Mouse (Mus musculus) testis, postnatal 14 days (tissue): ENCODE results near the gene Zfp622.
A peak's percentile ranks its signal among the peaks of the same experiment; 100 is the strongest.

ENCODE experiments used
- DNase-seq: peaks from one replicate; pipeline ENCODE4 v3.0.0; 2021; ENCODE audit warnings: low spot score

The Zfp622 gene

DNA sequence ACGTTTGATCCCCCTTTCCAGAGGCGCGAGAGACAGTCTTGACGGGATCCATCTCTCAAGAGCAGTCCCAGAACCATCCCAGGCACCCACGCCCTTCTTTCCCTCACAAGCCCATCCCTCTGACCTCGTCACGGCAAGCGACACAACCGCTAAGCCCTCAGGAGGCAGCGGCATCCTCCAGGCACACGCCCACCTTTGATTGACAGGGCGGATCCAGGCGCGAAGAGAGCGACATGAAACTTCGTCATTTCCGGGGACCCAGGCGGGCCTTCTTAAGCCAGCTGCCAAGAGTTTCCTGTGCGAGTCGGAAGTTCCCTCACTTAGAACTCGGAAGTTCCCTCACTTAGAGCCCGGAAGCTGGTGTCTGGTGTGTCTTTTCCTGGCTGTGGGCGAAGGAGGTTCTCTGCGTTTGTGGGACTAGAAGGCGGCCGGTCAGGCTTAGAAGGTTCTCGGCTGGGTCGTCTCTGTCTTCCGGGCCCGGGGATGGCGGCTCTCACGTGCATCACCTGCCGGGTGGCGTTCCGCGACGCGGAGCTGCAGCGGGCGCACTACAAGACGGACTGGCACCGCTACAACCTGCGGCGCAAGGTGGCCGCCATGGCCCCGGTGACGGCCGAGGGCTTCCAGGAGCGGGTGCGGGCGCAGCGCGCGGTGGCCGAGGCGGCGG is at the start of gene Zfp622:
Zfp622 (plus strand) TSS at position 300 of the 667 bp plus-strand sequence.
- peak; percentile 96 for DNase-seq

GRCm38 (mm10) chr15:25934411-25934810 is 49.8 kb upstream of the Zfp622 start:
- no peak for DNase-seq

DNA sequence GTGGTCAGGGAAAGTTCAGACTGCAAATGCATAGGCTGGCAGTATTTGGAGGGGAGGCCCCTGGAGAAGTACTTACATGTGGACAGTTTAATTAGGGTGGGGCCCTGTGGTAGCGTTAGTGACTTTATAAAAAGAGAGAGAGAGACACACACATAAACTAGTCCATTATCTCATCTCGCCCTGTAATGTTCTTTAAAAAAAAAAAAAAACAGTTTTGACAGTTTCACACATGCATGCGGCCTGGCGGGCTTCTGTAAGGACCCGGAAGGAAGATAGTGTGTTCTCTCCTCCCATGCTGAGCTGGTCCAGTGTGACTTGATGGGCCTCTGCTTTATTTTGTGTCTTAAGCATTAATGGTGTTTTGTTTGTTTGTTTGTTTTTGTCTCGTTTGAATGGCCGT is 45.7 kb upstream of the Zfp622 start:
- DNase-seq: no peak

DNA sequence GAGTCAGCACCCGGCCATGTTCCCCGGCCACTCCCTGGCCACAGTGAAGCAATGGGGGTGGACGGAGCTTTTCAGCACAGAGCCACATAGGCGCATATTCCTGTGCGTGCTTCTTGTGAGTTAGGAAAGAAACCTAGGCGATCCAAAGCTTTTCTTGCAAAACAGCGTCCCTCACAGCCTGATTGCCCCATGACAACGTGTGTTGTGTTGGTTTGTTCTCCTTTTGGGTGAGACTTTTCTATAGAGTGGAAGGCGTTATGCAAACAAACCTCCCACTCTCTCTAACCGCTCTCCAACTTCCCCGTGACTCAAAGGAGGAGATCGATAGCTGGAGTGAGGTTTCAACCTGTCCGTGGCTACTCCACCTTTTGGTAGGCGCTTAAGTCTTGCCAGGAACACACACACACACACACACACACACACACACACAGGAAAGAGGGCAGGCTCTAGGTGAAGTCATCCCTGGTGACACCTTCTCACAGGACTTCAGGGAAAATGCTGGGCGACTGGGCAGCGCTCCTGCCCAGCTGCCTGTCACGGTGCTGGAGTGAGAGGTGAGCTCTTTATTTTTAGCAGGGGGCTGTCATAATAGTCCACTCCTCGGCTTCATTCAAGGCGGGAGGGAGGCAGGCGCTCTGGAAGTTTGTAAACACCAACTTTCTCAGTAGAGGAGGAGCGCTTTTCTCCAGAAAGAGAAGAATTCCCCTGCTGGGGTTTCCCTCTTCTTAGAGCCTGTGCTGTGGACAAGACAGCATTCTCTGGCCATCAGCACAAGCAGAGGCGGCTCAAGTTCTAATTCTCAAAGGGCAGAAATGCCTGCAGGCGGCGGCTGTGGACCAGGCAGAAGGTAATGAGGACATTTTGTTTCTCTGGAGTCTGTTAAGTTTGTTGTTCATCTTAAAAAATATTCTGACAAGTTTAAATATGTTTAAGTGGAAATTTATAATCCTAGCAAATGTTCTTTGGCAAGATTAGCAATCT is 43.5 kb upstream of the Zfp622 start:
- no peak for DNase-seq

DNA sequence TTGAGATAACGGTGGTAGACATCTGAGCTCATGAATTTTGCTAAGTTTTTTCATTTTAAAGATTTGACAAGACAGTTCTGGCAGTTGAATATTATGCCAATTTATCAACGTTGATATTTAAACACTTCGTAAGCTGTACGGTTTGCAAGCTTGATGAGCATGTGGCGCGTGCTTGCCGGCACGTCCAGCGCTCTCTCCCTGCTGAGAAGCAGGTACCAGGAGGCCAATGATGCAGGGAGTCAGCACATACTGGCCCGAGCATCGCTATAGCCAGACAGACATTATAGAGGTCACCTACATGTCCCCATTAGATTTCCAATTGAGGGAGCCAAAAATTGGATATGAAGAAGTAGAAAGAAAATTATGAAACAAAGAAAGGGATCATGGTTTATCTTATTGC is 42.7 kb upstream of the Zfp622 start:
- no peak for DNase-seq

DNA sequence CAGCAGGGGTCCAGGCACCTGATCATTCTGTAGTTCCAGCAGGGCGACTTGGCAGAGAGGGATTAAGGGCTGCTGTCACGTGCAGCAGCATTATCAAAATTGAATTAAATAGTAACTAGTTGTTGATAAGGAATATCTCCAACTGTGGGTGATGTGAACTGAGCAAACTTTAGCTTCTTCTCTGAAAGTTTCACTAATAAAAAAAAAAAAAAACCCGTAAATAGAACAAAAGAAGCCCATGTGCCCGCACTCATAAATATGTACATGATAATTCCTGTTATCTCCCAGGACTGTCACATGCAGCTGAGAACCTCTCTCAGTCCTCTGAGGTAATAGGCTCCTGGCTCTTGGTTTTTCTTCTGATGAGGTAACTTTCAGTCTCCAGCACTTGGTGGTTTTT is 41.8 kb upstream of the Zfp622 start:
- DNase-seq: no peak

DNA sequence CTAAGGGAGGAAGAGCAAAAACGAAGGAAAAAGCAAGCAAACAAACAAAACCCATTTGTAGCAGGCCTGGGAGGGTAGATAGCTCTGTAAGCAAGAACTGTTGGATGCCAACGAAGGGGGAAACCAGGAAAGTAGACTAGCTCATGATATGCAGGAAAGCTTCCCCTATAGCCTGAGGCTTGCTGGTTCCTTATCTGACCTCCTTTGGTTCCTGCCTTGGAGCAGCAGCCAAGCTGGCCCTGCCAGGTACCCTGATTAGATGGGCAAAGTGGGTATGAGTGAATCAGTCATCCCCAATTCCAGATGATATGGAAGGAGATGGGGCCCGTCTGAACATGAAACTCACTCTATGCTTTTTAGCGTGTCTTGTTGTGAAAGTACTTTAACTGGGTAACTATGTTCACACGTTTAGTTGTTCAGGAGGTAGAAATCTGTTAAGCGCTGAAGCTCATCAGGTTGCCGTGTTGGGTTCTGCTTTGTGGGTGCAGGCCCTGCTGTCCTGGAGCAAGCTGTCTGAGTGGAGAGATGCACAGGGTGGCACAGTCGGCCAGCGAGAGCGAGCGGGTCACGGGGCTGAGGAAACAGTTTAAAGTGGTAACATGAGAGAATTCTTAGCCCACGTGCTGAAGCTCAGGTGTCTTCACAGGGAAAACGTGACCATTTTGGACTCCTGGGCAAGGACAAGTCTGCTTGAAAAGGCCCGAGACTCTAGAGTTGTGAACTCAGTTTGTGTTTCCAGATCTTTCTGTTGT is 40.6 kb upstream of the Zfp622 start:
- no peak for DNase-seq

DNA sequence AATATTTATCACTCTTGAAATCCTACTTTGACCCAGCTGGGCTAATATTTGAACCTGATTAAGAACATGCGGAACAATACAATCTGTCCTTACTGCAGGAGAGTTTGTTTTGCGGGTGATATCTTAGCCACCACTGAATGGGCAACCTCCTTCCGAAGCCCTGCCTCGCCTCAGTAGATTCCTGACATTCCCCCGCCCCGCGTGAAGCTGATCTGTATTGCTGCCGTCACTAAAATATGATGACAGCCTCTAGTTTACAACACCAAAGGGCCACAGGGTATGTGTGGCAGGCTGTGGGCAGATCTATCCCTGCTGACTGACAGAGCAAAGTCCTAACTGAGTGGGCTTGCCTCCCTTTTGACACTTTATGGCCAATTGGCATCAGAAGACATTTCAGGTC is 38.9 kb upstream of the Zfp622 start:
- DNase-seq: no peak

DNA sequence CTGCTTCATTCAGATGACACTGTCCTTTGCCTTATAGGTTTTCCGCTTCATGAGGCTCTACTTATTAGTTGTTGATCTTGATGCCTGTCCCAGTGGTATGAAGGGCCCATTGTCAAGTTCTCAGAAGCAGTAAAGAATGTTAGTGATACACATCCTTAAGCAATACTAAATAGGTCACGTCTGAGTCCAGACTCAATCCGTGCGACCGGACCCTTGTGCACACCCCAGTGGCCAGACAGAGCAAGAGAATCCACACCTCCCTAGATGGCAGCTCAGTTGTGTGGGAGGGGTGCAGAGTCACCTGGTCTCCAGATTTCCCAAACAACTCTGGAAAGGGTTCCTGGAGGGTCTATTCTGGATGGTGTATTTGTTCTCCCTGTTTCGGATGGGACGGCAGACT is 37.7 kb upstream of the Zfp622 start:
- no peak for DNase-seq

- DNase-seq: no peak
Observed at GRCm38 (mm10) chr15:25947383-25947782, 36.8 kb upstream of the Zfp622 start.

GRCm38 (mm10) chr15:25948257-25949223 is 35.6 kb upstream of the Zfp622 start:
- DNase-seq: no peak

DNA sequence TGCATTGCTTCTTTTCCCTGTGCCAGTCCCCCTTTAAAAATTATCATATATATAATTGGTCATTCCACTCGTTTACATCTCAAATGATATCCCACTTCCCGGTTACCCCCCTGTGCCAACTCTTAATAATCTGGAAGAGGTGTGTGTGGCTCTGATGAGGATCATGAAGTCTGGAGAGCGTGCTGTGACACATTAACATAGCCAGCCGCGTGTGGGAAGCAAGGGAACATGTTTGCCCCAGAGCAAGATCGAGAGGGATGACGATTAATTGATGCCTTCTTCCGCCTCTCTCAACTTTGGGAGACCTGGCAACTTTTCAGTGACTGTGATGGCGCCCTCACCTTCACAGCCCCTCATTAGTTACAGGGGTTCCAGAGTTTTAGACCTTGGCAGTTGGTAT is 34.5 kb upstream of the Zfp622 start:
- no peak for DNase-seq

GRCm38 (mm10) chr15:25950584-25950983 is 33.6 kb upstream of the Zfp622 start:
- no peak for DNase-seq

- DNase-seq: no peak
Observed at GRCm38 (mm10) chr15:25951037-25951436, 33.1 kb upstream of the Zfp622 start.

DNA sequence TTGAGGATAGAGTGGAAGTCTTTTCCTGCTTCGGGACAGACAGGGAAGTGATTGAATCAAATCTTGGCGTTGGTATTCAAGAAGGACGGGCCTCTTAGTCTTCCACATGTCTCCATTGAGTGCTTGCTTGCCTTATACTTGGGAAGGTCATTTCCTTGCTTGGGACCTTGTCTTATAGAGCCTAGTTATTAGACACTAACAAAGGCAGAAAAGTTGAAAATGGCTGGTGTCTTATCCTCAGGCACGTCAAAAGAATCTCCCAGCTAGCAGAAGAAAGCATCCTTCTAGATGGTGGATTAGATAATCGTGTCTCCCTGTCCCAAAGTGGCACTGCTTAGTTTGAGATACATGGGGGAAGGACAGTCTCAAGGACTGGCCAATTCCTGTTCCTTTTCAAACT is 28.2 kb upstream of the Zfp622 start:
- DNase-seq: no peak

- no peak for DNase-seq
Observed at GRCm38 (mm10) chr15:25956422-25957117, 27.6 kb upstream of the Zfp622 start.

DNA sequence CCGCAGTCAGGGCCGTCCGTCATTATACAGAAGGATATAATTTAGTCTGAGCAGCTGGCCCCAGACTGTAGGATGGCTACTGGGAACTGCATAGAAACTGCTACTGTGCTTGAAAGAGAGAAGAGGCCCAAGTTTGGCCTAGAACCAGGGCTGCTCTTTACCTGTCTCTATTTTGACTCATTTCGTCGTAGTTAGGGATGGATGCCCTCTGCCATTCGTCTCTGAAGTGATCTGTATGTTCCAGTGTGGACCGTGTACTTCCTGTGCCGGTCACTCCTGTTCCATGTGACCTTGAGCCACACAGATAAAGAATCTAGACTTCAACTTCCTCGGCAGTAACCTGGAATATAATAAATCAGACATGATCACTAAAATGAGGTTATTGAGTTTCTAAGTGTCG is 26.5 kb upstream of the Zfp622 start:
- no peak for DNase-seq

- DNase-seq: no peak
Observed at GRCm38 (mm10) chr15:25959375-25959774, 24.8 kb upstream of the Zfp622 start.

DNA sequence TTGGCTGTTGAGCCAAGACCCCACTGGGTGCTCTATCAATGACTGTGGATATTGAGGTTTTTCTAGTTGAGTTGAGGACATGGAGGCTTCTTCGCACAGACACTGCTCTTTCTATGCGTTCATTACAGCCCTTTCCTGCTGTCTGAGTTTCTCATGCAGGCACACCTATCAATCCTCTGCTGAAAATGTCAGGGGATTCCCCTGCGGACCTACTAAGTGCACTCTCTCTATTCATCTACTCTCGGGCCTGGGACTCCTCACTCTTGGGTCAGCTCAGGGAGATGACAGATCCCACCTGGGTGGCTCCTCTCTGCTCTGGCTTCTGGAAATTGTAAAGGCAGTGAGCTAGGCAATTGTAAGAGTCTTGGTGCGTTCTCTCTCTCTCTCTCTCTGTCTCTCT is 23.9 kb upstream of the Zfp622 start:
- DNase-seq: no peak

DNA sequence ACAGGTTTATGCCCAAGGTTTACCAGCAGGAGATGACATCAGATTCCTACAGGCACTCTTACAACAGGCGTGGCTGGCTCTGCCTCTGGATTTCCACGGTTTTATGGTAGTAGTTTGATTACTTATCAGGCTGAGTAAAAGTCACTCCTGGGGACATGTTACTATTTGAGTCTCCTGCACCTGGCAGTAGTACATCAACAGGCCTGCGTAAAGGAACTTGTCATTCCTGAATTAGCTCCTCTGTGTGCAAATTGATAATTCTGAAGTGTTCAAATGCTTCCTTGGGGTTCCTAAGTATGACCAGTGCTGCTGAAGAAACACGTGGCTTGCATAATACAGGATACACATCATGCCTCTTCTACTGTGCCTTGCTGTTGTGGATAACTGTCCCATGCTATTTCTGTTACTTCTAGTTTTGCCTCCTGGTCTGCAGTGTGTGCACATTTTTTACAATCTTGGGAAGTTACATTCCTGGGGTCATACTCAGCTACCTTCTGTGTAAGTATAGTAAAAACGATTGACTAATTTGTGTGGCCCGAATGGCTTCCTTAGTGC is 17.9 kb upstream of the Zfp622 start:
- DNase-seq: no peak
